Mouse (Mus musculus): ENCODE measurements around the gene Ccl9.

Ccl9 gene

GRCm38 (mm10) chr11:83536831-83537230 is 41.6 kb downstream of the Ccl9 start:
- peak; percentile 62 for DNase-seq (ENCODE audit: low read depth)

- peak; percentile 79 for DNase-seq (ENCODE audit: low read depth)
Observed at GRCm38 (mm10) chr11:83534609-83535423, 43.6 kb downstream of the Ccl9 start.

- peak; percentile 76 for DNase-seq (ENCODE audit: low read depth)
Observed at GRCm38 (mm10) chr11:83534143-83534542, 44.3 kb downstream of the Ccl9 start.

GRCm38 (mm10) chr11:83533192-83533591 is 45.2 kb downstream of the Ccl9 start:
- DNase-seq (ENCODE audit: low read depth), result peak; percentile 49

- peak; percentile 65 for DNase-seq (ENCODE audit: low read depth)
Observed at GRCm38 (mm10) chr11:83530360-83530759, 48.1 kb downstream of the Ccl9 start, which contains the start of gene Ccl5. Ccl5 (minus strand) TSS chr11:83530518.

- no peak for DNase-seq (ENCODE audit: low read depth)
Observed at GRCm38 (mm10) chr11:83529024-83529423, 49.4 kb downstream of the Ccl9 start.

All from induced T-regulatory cell, adult 2 months (primary cell).